17 mouse cellular contexts compared by ENCODE assay signal in genomic region chr14:21841819-21842592, GRCm38 (mm10). TPM values are rescaled to one million over a fixed set of nuclear protein-coding genes. Genes with fewer than 3 reads are reported as not detected.
DNase-seq lines count a peak whose midpoint lies in the region; ATAC-seq and TF ChIP-seq lines count a peak whose summit lies in the region.
"Had no signal": no experiment of that assay in that cellular context is flagged by ENCODE, and none has a peak within 500 bp of the region (broad histone marks: within the 10 kb centered on the region; RNA-seq: fewer than 3 reads in every experiment).

No protein-coding gene starts in this region.

- DNase-seq in gastrocnemius, adult 2 months = no peak
- DNase-seq in gastrocnemius, postnatal 25 days = no peak
- DNase-seq in ovary, postnatal 36 days (ENCODE audit: low spot score) = no peak
- no peak for DNase-seq in spleen, adult 18-20 months
- DNase-seq: adrenal gland, adult 2 months; B cell, adult 2 months; cerebellum, adult 2 months; gastrocnemius, postnatal 14 days; lung, postnatal 36 days had no signal

- no peak overlapping the region for H3K4me2 ChIP-seq in intestine, postnatal 0 days (replicated peaks; ENCODE audit: low read depth)
- no peak overlapping the region for H3K4me2 ChIP-seq in intestine, embryonic 15.5 days (replicated peaks)
- H3K4me2 ChIP-seq in forebrain, embryonic 16.5 days (ENCODE audit: low read length) = no peak overlapping the region
- H3K4me2 ChIP-seq: embryonic facial prominence, embryonic 13.5 days; liver, embryonic 15.5 days had no signal

- no peak overlapping the region for H3K4me3 ChIP-seq in gastrocnemius, adult 2 months
- no peak overlapping the region for H3K4me3 ChIP-seq in intestine, postnatal 0 days (ENCODE audit: low read depth, low read length)
- no peak overlapping the region for H3K4me3 ChIP-seq in intestine, embryonic 15.5 days (replicated peaks)
- no peak overlapping the region for H3K4me3 ChIP-seq in E14TG2a.4 (replicated peaks; ENCODE audit: low read length)
- H3K4me3 ChIP-seq in forebrain, embryonic 16.5 days (replicated peaks; ENCODE audit: low read length) = no peak overlapping the region
- H3K4me3 ChIP-seq: embryonic facial prominence, embryonic 13.5 days; liver, embryonic 15.5 days; midbrain, embryonic 10.5 days had no signal

- no peak overlapping the region for H3K9ac ChIP-seq in intestine, postnatal 0 days (ENCODE audit: low read depth, low read length)
- H3K9ac ChIP-seq in intestine, embryonic 15.5 days = no peak overlapping the region
- no peak overlapping the region for H3K9ac ChIP-seq in forebrain, embryonic 16.5 days (replicated peaks; ENCODE audit: low read depth, low read length)
- H3K9ac ChIP-seq: embryonic facial prominence, embryonic 13.5 days; liver, embryonic 15.5 days had no signal

- H3K4me1 ChIP-seq in intestine, postnatal 0 days (replicated peaks; ENCODE audit: control insufficient read depth, insufficient read depth, low read length) = no peaks in the 10 kb centered on the region
- peaks cover 8% of the 10 kb centered on the region for H3K4me1 ChIP-seq in intestine, embryonic 15.5 days (replicated peaks)
- H3K4me1 ChIP-seq in E14TG2a.4 (replicated peaks; ENCODE audit: low read depth, low read length) = peaks cover 65% of the 10 kb centered on the region
- H3K4me1 ChIP-seq in forebrain, embryonic 16.5 days (replicated peaks; ENCODE audit: control insufficient read depth, insufficient read depth, low read length) = peaks cover 6% of the 10 kb centered on the region; the same call in 1 of the 2 replicates

- TF ChIP-seq CTCF in gastrocnemius, adult 2 months (IDR thresholded peaks at IDR 0.05) = peak; percentile 39
- TF ChIP-seq CTCF in intestine, postnatal 0 days (IDR thresholded peaks at IDR 0.05; ENCODE audit: low read depth) = peak; percentile 48
- peak; percentile 12; the same call in 1 of the 2 replicates for TF ChIP-seq CTCF in E14TG2a.4 (conservative IDR thresholded peaks at IDR 0.05; ENCODE audit: low read length)

- peak overlapping the region; percentile 29 for H3K27ac ChIP-seq in gastrocnemius, adult 2 months
- no peak overlapping the region; the same call in 1 of the 2 replicates for H3K27ac ChIP-seq in intestine, postnatal 0 days (ENCODE audit: low read depth, low read length)
- H3K27ac ChIP-seq in intestine, embryonic 15.5 days = no peak overlapping the region
- H3K27ac ChIP-seq in forebrain, embryonic 16.5 days (ENCODE audit: low read length) = peak overlapping the region; percentile 61; the same call in 1 of the 2 replicates
- H3K27ac ChIP-seq: embryonic facial prominence, embryonic 13.5 days; liver, embryonic 15.5 days; midbrain, embryonic 10.5 days had no signal

- no peak for ATAC-seq in intestine, postnatal 0 days
- ATAC-seq in intestine, embryonic 15.5 days = no peak
- peak; percentile 61; the same call in 1 of the 2 replicates for ATAC-seq in forebrain, embryonic 16.5 days

- 84% methylated on average over 5 of the region's 5 CpGs for WGBS in intestine, postnatal 0 days
- WGBS in intestine, embryonic 15.5 days = 87% methylated on average over 5 of the region's 5 CpGs
- 77% methylated on average over 5 of the region's 5 CpGs for WGBS in forebrain, embryonic 16.5 days

- no peaks in the 10 kb centered on the region for H3K27me3 ChIP-seq in intestine, postnatal 0 days (replicated peaks; ENCODE audit: control insufficient read depth, insufficient read depth, low read length)
- no peaks in the 10 kb centered on the region for H3K27me3 ChIP-seq in intestine, embryonic 15.5 days (replicated peaks)
- H3K27me3 ChIP-seq in E14TG2a.4 (ENCODE audit: insufficient read depth, low read length) = no peaks in the 10 kb centered on the region
- no peaks in the 10 kb centered on the region for H3K27me3 ChIP-seq in forebrain, embryonic 16.5 days (replicated peaks; ENCODE audit: control insufficient read depth, insufficient read depth, low read length)
- H3K27me3 ChIP-seq: embryonic facial prominence, embryonic 13.5 days; liver, embryonic 15.5 days had no signal

- no peaks in the 10 kb centered on the region for H3K9me3 ChIP-seq in intestine, postnatal 0 days (ENCODE audit: control insufficient read depth)
- H3K9me3 ChIP-seq in intestine, embryonic 15.5 days = no peaks in the 10 kb centered on the region
- H3K9me3 ChIP-seq in E14TG2a.4 (ENCODE audit: low read length) = no peaks in the 10 kb centered on the region
- no peaks in the 10 kb centered on the region for H3K9me3 ChIP-seq in forebrain, embryonic 16.5 days (ENCODE audit: control insufficient read depth, low read length)
- H3K9me3 ChIP-seq: embryonic facial prominence, embryonic 13.5 days; G1E; liver, embryonic 15.5 days; midbrain, embryonic 10.5 days had no signal

- H3K36me3 ChIP-seq in intestine, postnatal 0 days (ENCODE audit: control insufficient read depth, insufficient read depth) = peaks cover 98% of the 10 kb centered on the region
- H3K36me3 ChIP-seq in intestine, embryonic 15.5 days = peaks cover 59% of the 10 kb centered on the region
- peaks cover 98% of the 10 kb centered on the region for H3K36me3 ChIP-seq in E14TG2a.4 (ENCODE audit: insufficient read depth, low read length)
- H3K36me3 ChIP-seq in forebrain, embryonic 16.5 days (ENCODE audit: control insufficient read depth, insufficient read depth) = peaks cover 32% of the 10 kb centered on the region

- intact Hi-C loops in gastrocnemius, adult 2 months (cut with DNase I) = no loop called here

RNA-seq across cellular contexts. Expression of gene Comtd1, which starts 6.8 kb away (rescaled TPM):
- total RNA-seq in gastrocnemius, adult 2 months (2021) = 10 to 100 TPM in 1 of 2 experiments, 1 to 10 TPM in 1; 8.8 to 13.0 TPM
- total RNA-seq in gastrocnemius, postnatal 25 days (2021) = 1 to 10 TPM; 7.0 to 8.9 TPM
- 67.3 and 70.5 TPM in 2 replicates for polyA plus RNA-seq in intestine, postnatal 0 days (2015; fragmentation: Nextera tagmentation; extraction: Ambion mirVana)
- 57.3 and 69.9 TPM in 2 replicates for polyA plus RNA-seq in intestine, embryonic 15.5 days (2015; fragmentation: Nextera tagmentation; extraction: Ambion mirVana)
- 28.1 and 34.9 TPM in 2 replicates for polyA plus RNA-seq in forebrain, embryonic 16.5 days (2015; fragmentation: Nextera tagmentation; extraction: Ambion mirVana)

RNA-seq across cellular contexts. Expression of gene Vdac2, which starts 17.0 kb away (rescaled TPM):
- total RNA-seq in gastrocnemius, adult 2 months (2021) = 100 to 1,000 TPM; 320 to 332 TPM
- total RNA-seq in gastrocnemius, postnatal 25 days (2021) = 100 to 1,000 TPM; 279 to 296 TPM
- polyA plus RNA-seq in intestine, postnatal 0 days (2015; fragmentation: Nextera tagmentation; extraction: Ambion mirVana) = 354 and 371 TPM in 2 replicates
- 368 and 384 TPM in 2 replicates for polyA plus RNA-seq in intestine, embryonic 15.5 days (2015; fragmentation: Nextera tagmentation; extraction: Ambion mirVana)
- 249 and 260 TPM in 2 replicates for polyA plus RNA-seq in forebrain, embryonic 16.5 days (2015; fragmentation: Nextera tagmentation; extraction: Ambion mirVana)

Comparison
In these comparisons a context has a peak if more than half of its experiments do, and no peak if none do; other contexts are left out.
1. H3K27ac ChIP-seq: peak in gastrocnemius, adult 2 months (single experiment) and forebrain, embryonic 16.5 days (single experiment); none in intestine, postnatal 0 days (single experiment) and intestine, embryonic 15.5 days (single experiment).
2. Peak in every context shown above with its lines, with median percentiles within 50 percentile points of each other: CTCF ChIP-seq.